Mouse (Mus musculus): ENCODE measurements around the gene Aplp2. TPM values are rescaled to one million over a fixed set of nuclear protein-coding genes. Genes with fewer than 3 reads are reported as not detected.

Gene Aplp2
- total RNA-seq, 2 experiments from 2014 or later, result 117 to 209 TPM

GRCm38 (mm10) chr9:31235030-31235429, 23.4 kb upstream of the Aplp2 start:
- ATAC-seq (replicated peaks; ENCODE audit: low FRiP score, poor library complexity, severe bottlenecking), result no peak

GRCm38 (mm10) chr9:31226541-31226940, 14.9 kb upstream of the Aplp2 start:
- peak; percentile 65; the same call in 1 of the 2 replicates for ATAC-seq (replicated peaks; ENCODE audit: low FRiP score, poor library complexity, severe bottlenecking)

DNA sequence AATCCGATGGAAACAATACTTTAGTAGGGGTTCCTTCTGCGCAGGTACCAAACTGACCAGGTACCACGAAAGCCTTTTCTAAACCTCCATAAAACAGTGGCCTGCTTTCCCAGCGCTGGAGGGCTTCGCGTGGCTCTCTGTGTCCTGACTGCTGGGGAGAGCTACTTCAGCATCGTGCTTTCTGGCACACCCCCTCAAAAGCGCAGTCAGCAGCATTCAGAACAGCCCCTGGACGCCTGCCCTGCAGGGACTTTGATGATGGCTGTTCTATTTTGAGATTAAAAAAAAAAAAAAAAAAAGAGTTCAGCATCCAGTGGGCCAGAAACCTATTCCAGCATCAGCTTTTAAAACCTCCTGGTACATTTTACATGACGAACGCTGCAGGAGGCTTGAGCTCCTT, 14.2 kb upstream of the Aplp2 start:
- ATAC-seq (replicated peaks; ENCODE audit: low FRiP score, poor library complexity, severe bottlenecking), result no peak

DNA sequence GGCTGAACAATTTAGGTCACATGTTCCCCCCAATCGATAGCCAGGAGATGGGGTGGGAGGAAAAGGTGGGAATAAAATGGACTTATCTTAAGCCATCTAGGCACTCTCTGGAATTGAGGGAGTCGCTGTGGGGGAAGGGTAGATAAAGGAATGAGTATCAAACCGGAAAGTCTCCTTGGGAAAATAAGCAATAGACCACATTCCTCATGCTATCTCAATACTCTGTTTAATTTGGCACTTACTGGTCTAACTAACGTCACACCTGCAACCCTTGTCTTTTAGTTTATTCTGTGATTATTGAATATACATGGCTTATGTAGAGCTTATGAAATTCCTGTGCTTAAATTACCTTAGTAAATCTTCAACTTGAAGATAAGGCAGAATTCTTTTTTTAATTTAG, 11.9 kb upstream of the Aplp2 start:
- no peak for ATAC-seq (replicated peaks; ENCODE audit: low FRiP score, poor library complexity, severe bottlenecking)

DNA sequence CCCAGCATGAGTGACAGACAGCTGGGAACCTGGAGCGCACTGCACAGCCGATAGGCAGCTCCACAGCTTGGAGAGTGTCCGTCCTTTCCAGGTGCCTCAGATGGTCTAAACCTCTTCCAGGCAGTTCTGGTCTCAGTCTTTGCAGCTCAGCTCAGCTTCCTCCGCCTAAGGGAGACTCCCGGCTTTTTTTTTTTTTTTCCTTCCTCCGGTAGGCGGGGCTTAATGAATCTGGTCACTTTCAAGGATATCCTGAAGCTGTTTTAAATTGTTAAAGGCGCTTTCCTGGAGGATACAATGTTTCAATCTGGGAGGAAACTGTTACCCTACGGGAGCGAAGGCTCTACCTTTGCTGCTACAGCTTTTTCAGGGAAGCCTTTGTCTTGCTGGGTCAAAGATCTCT, 9.6 kb upstream of the Aplp2 start:
- ATAC-seq (replicated peaks; ENCODE audit: low FRiP score, poor library complexity, severe bottlenecking), result no peak

DNA sequence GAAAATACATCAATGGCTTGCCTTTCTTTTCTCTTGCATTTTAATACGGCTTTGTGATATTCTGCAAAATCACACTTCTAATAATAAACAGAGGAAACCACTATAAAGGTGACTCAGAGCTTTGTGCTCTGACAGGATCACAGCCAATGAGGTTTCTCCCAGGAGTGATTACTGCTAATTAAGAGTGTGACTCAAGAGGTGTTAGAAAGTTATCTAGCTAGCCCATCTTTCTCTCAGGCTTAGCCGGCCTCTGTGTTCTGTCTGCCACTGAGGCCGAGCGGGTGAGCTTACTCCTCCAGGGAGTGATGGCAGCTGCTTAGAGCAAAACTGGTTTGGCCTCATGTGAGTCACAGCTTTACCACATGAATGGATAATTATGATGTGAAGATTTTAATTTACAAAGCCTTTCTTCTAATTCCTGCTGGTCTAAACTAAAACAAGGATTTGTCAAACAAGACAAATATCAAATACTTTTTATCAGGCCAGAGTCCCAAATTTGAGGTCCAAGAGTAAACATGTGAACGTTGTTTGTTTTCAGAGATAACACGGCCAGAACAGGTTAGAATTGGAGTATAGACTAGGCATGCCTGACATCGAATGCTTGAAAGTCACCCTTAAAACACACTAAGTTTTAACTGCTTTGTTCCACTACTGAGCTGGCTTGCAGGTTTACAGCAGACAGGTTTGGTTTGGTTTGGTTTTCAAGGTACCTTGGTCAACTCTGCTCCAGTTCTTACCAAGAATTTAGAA, 6.2 kb upstream of the Aplp2 start:
- ATAC-seq (replicated peaks; ENCODE audit: low FRiP score, poor library complexity, severe bottlenecking), result no peak

DNA sequence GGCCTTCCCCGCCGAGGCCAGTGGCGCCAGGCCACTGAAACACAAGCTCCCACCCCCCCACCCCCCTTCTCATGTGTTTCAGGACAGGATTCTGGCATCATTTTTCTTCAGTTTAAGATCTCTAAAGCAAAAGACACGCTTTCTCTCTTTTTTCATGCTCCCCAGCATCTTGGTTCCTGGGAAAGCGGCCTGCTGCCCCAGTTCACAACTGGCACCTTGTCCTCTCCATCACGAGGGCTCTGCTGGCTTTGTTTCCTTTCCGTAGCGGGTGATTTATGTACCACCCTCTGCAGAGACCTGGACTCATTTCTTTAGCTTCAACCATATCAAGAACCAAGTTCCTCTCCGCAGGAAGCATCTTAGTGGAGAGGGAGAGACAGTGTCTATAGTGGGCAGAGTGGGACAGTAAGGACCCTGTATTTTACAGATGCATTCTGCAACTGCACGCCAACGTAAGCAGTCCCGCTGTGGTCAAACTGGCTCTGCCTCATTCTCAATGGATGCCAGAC, 939 bp upstream of the Aplp2 start:
- ATAC-seq (replicated peaks; ENCODE audit: low FRiP score, poor library complexity, severe bottlenecking), result no peak

GRCm38 (mm10) chr9:31210749-31211689, 596 bp downstream of the Aplp2 start:
- ATAC-seq (replicated peaks; ENCODE audit: low FRiP score, poor library complexity, severe bottlenecking), result peak; percentile 36; the same call in 1 of the 2 replicates

DNA sequence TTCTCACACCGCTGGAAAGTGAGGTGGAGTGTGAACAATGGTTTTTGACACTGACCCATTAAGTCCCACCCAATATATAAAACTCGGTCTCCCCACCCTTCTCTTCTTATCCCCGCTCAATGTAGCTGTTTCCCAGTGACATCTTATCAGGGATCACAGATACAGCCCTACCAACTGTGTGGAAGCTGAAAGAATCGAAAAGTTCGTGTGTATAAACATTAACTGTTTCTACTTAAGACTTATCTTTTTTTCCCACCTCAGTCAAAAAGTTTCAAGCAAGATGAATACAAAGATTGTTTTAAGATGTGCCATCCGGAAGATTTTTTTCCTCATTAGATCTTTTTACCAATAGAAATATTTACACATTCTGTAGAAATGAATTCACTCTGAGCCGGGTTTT, 1.5 kb downstream of the Aplp2 start:
- ATAC-seq (replicated peaks; ENCODE audit: low FRiP score, poor library complexity, severe bottlenecking), result no peak

- no peak for ATAC-seq (replicated peaks; ENCODE audit: low FRiP score, poor library complexity, severe bottlenecking)
Measured at GRCm38 (mm10) chr9:31209502-31209901, 2.1 kb downstream of the Aplp2 start.

GRCm38 (mm10) chr9:31207732-31208131, 3.9 kb downstream of the Aplp2 start:
- no peak for ATAC-seq (replicated peaks; ENCODE audit: low FRiP score, poor library complexity, severe bottlenecking)

DNA sequence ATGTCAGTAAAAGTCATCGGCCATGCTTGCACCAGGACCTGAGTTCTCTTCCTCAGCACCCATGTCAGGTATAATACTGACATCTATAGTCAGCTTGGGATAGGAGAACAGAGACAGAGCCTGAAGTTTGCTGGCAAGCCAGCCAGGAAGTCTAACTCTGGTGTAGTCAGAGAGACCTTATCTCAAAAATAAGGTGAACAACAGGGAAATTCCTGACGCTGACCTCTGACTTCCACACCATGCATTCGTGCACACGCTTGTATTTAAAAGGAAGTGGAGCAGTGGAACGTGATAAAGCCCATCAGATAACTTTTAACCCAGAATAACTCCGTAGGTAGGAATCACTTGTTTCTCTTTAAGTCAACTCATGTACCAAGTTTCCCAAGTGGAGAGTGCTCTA, 6.9 kb downstream of the Aplp2 start:
- ATAC-seq (replicated peaks; ENCODE audit: low FRiP score, poor library complexity, severe bottlenecking), result no peak

GRCm38 (mm10) chr9:31203571-31204210, 7.9 kb downstream of the Aplp2 start:
- no peak for ATAC-seq (replicated peaks; ENCODE audit: low FRiP score, poor library complexity, severe bottlenecking)

DNA sequence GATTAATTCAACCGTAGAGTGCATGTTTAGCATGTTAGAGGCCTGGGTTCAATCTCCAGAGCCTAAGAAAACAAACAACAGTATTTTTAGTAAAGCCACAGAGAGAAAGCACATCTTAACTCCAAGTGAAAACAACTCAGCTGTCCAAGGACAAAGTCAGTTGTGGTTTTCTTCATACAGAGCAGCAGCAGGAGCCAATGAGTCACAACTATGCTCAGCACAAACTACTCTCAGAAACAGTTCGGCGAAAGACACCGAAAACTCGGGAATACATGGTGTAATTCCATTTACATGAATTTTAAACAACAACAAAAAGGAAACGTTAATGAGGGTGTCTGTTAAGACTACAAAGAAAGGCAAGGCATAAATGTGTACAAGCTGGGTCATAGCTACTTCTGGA, 8.5 kb downstream of the Aplp2 start:
- ATAC-seq (replicated peaks; ENCODE audit: low FRiP score, poor library complexity, severe bottlenecking), result no peak

DNA sequence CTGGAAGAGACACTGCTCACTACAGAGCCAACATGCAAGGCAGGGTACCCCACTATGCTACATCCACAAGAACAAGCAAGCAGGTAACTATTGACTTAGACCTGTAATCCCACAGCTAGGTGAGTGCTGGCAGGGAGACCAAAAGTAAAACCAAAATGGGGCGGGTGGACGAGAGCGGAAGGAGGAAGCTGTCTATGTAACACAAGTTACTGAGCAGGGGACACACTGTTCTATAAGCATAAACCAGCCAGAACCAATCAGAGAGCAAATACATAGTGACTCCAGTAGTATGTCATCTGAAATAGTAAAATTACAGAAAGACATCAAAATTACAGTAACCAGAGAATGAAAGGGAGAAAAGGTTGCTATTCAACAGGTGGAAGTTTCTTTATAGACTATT, 13.0 kb downstream of the Aplp2 start:
- no peak for ATAC-seq (replicated peaks; ENCODE audit: low FRiP score, poor library complexity, severe bottlenecking)

- no peak for ATAC-seq (replicated peaks; ENCODE audit: low FRiP score, poor library complexity, severe bottlenecking)
Measured at GRCm38 (mm10) chr9:31197782-31198181, 13.8 kb downstream of the Aplp2 start.

- no peak for ATAC-seq (replicated peaks; ENCODE audit: low FRiP score, poor library complexity, severe bottlenecking)
Measured at GRCm38 (mm10) chr9:31196742-31197141, 14.9 kb downstream of the Aplp2 start.

GRCm38 (mm10) chr9:31195573-31195972, 16.0 kb downstream of the Aplp2 start:
- no peak for ATAC-seq (replicated peaks; ENCODE audit: low FRiP score, poor library complexity, severe bottlenecking)

DNA sequence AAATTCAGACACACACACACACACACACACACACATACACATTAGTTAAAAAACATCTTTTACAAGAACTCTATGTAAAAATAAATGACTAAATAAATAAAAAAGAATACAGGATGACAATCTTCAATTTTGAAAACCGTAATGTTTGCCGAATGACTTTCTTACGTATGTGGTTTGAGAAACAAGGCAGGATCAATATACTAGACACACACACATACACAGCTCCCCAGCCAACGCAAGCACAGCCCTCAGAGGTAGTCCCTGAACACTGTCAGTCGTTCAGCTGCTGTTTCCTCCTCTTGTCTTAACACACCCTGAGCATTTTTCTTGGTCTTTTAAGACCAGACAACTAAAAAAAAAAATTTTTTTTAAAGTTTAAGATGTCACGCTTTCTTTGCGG, 19.2 kb downstream of the Aplp2 start:
- no peak for ATAC-seq (replicated peaks; ENCODE audit: low FRiP score, poor library complexity, severe bottlenecking)

- no peak for ATAC-seq (replicated peaks; ENCODE audit: low FRiP score, poor library complexity, severe bottlenecking)
Measured at GRCm38 (mm10) chr9:31191543-31191942, 20.1 kb downstream of the Aplp2 start.
